Mouse (Mus musculus) lung, postnatal 25 days (tissue): Measurements from ENCODE around the gene Chst4.
"Not testable (repeated sequence)": the region's sequence is repeated elsewhere in the genome, so short reads cannot be mapped to it uniquely, and the experiment has no call there.

Source experiments
- DNase-seq: peaks from one replicate; pipeline ENCODE4 v3.0.0; 2022; ENCODE audit warnings: low spot score

Gene Chst4

DNA sequence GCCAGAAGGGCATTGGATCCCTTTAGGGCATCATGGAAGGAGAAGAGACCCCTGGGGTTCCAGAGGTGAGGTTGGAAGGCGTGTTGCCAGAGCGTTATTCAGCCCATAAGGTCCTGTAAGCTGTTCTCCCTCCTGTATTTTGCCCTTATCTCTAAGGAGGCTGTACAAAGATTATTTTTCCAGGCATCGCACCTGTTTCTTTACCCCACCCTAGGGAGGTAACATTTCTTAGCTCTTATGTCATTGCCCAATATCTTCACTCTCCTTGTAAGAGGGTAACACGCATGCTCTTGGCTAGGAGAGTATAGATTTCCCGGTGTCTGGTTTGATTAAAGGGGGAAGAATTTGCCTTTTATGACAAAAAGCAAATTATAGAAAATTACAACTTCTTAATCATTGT is at the start of gene Chst4:
Gene Chst4 (minus strand): TSS at position 82 of the 400 bp plus-strand sequence.
- no peak for DNase-seq

DNA sequence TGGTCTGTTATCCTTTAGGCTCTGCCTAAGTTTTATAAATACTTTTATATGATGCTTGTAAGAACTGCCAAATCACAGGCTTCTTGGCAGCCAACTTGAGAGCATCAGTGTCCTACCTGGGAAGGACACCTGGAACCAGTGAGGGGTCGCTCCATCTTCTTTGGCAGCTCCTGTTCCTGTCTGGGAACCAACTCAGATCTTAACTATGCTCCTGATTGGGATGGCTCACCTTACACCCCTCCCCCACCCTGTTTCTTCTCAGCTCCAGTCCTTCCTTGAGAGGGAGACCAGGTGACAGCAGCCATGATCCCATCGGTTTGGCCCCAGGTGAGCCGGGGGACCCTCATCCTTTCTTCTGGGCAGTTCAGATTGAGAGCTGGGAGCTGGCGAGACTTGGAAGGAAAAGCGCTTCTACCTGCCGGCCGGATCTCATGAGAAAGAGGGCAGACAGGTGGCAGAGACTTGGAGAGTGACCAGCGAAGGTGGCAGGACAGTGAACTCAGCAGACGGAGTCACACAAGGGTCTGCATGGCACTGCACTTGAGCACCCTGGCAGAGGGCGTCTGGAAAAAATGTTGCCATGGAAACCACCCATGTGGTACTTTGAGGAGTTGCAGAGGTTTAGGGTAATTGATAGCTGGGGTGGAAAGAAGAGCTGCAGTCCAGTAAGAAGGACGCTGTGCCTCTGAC is 43.0 kb upstream of the Chst4 start:
- no peak for DNase-seq

DNA sequence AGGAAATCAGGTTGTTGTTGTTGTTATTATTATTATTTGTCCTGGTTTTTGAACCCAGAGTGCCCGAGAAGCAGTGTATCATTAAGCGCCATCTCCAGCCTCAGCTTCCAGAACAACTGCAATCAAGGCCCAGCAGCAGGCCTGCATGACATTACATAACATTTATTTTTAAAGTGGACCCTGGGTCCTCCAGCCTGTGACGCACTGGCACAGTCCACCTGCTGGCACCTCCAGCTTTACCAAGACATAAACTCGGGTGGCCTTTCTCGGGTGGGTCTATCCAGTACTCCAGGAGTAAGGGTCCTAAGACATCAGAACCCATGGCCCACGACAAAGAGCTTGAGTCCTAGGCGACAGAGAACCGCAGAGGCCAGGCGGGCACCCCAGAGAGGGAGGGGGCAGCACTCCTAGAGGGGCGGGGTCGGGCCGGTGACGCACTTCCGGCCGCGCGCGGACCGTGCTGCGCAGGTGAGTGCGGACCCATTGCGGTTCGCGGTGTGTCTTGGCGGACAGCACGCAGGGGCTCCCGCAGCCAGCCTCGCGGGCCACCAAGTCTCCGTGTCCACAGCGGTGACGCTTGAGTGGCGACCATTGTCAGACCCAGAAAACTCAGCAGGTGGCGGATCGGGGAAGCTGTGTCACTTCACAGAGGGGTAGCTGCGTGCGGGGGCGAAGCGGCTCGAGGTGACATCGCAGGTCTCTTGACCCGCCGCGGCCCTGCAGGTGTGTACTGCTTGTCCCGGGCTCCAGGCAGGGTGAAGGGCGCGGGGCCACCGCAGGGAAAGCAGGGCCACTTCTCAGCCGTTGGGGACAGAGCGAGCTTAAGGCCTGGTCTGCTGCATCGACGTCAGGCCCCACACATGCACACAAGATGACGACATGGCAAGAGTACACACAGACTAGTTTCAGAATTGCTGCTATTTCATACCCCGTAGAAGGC is 40.0 kb upstream of the Chst4 start, which contains the start of gene Zfp612:
Gene Zfp612 (plus strand): TSS at position 465 of the 940 bp plus-strand sequence.
- DNase-seq, result peak; percentile 57

DNA sequence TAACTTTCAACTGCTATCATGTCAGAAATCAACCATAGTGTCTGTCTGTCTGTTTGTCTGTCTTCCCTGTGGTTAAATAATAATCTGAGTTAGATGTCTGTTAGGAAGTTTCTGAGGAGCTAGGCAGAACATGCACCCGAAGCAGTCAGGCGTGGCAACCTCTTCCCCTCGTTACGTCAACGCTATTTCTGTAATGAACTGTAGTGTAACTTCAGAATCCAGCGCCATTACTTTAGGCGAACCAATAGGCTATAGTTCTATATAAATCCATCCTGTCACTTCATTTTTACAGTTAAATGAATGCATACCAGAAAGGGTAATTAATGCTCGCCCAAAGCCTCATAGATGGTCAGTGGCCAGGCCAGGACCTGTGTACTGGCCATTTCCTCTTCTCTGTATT is 35.0 kb upstream of the Chst4 start:
- DNase-seq, result no peak

DNA sequence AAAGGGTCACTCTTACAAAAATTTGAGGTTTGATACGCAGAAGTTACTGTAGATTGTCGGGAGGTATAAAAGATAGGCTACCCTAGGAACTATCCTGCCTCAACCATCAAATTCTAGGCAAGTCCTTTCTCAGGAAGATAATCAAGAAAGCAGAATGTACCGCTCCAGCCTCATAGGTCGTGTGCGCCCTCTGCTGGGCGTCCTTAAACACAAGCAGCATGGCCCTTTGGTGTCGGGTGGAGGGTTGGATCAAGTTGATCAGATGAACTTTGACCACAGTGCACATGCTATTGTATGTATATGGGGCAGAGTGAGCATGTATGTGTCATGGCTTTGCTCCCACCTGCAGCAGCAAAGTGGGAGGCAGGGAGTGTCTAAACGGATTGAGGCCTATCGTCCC is 32.1 kb upstream of the Chst4 start:
- DNase-seq, result peak; percentile 34

DNA sequence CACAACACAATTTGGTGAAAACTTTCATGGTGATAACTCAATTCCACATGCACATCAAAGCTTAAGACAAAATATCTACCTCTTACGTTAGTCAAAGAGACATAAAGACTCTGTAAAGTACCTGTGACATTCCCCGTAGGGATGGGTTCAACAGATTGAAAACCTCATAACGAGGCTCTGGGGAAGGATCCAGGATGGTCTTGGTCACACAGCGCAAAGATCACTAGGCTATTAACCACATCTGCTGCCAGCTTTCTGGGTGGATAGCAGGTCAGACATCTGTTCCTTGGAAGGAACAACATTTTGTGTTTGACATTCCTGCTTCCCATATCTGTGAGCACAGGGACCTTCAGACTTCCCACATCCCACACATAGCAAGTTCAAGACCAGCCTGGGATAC is 30.2 kb upstream of the Chst4 start:
- DNase-seq, result no peak

DNA sequence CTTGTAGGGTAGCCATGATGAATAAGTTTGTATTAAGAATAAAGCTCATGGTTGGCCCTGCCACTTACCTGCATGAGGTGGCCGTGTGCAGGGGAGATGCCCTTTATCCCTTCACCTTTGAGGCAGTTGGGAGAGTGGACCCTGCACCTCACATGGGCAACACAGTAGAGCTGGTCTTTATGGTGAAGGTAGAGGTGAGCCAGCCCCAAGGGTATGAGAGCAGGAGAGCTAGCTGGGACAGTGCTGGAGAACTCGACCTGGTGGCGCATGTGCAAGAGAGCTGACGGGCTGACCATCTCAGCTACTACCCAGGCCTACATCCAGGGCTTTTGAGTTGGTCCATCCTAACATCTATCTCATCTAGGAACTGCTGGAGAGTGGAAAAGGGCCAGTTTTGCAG is 26.1 kb upstream of the Chst4 start:
- no peak for DNase-seq

DNA sequence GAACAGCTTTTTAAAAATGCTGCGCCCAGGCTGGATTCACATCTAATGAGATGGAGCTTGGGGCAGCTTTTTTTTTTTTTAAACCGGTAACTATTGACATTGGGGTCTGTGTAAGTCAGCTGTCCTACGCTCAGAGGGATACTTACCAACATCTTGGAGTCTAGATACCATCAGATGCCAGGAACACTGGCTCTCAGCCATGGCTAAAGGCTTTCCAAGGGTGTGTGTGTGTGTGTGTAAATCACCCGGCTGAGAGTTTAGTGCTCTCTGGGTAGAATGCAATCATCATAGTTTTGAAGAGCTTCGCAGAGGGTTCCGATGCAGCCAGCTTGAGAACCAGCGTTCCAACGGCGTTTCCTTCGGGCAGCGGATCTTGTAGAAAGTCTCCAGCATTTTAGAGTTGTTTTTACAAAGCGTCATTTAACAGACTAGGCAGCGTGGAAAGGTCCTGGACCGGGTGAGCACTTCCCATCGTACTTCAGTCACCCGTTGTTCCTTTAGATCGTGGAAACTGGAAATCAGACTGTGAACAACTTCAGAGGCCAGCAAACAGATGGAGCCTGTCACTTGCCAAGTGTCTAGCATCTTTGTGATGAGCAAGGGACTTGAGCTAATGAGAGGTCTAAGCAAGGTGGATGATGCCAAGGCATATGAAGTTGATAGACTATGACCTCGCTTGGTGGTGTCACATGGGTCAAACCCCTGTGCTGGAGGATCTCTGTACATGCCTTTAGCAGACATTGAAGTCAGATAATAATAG is 25.2 kb upstream of the Chst4 start:
- DNase-seq, result no peak

DNA sequence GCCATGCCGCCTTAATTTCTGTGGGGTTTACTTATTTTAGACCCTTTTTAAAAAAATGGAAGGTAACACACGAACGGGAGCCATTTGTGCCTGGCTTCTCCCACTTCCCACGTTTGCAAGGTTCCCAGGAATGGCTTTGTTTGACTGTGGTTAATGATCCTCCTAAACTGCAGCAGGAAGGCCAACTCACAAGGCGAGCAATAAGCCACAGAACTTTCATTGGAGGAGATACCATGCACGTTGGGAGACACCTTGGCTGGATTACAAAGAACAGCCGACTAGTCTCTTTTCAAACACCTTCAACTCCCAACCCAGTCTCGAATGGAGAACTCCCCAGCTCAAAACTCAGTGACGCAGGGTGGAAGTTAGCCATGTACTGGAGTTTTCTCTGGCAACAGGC is 24.6 kb upstream of the Chst4 start:
- no peak for DNase-seq

DNA sequence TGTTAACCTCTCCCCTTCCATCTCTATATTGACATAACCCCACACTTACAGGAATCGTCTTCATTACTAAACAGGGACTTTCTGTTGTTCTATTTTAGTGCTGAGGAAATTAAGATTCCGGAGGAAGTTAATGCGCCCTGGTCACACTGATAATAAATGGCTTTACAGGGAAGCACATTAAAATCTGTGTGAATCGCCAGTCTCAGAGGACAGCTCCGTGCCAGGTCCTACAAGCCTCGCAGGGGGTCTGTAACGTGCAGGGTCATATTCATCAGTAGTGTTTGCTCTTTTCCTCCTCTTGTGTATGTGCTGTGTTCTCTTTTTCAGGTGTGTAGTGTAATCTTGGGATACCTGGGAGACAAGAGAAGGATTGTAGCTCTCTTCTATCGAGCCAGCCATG is 18.7 kb upstream of the Chst4 start:
- no peak for DNase-seq

DNA sequence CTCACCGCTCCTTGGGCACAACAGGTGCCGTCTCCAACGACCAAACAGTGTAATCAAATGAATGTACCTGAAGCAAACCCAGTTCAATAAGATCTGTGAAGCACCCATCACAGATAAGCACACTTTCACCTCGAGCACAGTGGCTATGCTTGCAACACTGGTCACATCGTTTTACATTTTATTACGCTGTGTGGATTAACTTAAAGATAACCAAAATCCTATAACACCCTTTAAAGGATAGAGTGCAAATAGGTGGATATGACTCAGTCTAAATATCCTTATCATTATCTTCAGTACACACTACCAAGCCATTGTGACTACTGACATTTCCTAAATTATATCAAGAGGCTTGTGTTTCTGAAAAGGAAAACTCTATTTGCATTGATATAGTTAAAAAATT is 11.7 kb upstream of the Chst4 start:
- DNase-seq, result no peak

DNA sequence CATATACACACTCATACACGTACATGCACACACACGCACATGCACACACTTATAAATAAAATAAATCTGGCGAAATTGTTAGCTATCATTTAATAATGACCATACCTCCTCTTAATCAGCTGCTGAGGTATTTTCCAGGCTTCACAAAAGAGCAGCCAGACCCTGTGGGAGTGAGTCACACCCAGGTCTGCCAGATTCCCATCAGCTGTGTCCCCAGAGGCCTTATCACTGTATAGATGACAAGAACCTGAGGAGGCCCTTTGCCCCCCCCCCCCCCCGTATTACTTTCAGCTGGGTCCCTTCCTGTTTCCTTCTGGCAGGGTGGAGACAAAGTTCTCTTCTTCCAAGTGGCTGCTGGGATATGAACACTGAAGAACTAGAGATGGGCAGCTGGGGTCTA is 969 bp upstream of the Chst4 start:
- DNase-seq, result no peak

DNA sequence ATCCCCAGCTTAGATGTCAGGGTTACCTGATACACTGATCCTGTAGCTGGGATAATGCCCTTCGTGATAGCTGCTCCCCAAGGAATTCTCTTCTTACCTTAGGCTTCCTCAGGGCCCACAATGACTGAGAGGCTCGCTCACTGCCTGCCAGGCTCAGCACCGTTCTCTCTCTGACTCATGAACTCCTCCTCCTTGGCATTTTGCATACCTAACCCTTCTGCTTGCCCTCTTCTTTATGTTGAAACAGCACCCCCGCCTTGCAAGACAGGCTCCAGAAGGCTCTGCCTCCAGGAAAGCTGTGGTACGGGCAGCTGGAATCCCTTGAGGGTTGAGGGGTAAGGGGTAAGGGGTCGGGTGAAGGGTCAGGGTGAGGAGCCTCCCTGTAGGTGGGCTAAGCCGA is 324 bp downstream of the Chst4 start:
- no peak for DNase-seq

DNA sequence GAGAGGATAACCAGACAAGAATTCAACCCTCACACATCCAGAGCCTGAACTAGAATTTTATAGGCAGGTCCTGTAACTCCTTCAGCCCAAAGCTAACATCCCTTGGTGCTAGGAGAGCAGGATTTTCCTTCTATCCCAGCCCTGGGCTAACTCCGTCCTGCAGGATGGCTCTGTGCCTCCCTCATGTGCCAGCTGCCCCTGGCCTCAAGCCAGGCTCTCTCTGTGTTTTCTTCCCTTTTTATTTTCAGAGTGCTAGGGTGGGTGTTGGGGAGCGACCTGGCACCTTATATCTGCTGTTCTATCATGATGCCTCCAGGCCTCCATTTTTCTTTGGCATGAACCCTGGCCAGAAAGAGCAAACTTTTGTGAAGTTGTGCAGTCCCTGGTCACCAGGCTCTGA is 3.4 kb downstream of the Chst4 start:
- no peak for DNase-seq

DNA sequence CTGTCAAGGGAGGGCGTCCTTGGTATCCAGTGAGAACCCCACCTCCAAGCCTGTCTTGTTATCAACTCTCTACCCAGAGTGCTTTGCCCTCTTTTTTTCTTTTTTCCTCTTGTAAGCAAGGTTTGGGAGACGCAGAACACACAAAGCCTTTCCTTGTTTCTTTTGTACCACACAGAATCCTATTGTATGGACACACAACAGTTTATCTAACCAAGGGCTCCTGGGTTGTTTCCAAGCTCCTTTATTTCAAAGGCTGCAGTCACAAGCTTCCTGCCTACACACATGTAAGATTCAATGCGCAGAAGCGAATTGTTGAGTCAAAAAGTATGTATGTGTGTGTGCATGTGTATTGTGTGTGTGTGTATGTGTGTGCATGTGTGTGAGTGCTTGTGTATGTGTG is 5.2 kb downstream of the Chst4 start:
- DNase-seq, result no peak

DNA sequence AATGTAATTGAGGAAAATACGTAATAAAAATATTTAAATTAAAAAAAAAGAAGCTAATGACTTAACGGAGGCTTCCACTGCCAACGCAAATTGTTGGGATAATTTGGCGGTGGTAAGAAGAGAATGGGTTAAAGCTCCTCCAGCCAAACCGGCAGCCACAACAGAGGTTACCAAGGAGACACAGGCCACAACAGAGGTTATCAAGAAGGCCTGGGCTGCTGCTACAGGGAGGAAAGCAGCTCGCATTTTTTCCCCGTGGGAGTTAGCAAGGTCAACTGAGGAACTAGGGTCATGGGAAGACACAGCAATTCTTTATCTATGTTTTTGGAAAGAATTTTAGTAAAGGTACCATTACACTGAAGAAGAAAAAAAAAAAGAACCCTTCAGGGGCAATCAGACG is 5.8 kb downstream of the Chst4 start:
- DNase-seq, result not testable (repeated sequence)

DNA sequence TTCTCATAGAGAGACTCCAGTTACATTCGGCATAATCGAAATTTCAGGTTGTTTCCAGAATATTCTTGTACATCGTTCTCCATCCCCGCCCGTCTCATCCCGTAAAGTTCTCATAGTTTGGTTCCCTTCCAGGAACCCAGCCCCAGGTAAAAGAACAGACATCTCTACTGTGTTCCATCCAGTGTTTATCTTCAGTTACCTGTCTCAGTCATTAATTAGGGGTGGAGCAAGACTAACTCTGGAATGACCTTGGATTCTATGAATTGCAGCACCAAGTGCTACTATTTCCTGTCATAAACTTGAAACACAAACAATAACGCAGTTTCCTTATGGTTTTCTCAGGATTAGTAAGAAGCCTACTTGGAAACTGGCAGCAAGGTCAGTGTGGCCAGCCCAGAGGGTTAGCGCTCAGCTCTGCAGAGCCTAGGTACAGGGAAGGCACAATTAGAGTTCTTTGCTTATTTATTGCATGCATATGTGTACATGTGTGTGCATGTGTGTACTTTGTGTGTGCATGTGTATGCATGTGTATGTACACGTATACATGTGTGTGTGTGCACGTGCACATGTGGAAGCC is 16.7 kb downstream of the Chst4 start:
- DNase-seq, result no peak

DNA sequence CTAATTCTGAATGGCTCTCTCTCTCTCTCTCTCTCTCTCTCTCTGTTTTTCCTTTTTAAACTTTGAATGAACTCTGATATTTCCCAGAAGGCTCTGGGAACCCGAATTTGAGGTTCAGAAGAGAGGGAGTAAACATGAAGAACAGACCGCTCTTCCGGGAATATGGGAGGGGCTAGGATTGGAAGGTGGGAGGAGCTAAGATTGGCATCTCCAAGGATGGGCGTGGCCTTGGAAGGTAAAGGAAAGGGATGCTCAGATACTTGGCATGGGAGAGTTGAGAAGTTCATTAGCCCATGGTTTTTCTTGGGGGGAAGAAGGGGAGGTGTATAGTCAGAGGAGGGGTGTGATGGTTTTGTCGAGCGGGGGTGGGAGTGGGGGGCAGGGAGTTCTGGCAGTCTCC is 17.5 kb downstream of the Chst4 start:
- no peak for DNase-seq

DNA sequence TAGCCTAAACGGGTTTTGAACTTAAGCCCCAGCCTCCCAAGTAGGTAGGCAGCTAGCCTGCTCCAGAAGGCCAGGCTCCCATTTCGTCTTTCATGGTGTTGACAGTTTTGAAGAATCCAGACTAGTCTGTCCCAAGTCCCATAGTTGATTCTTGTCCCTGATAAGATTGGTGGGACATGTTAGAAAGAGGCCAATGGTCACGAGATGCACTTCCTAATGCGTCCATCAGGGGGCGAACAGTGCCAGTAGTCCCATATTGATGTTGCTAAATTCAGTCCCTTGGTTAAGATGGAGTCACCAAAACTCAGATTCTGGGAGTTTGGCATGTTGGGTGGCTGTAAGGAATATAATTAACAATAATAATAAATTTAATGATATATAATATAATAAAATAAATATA is 28.7 kb downstream of the Chst4 start:
- peak; percentile 54 for DNase-seq

DNA sequence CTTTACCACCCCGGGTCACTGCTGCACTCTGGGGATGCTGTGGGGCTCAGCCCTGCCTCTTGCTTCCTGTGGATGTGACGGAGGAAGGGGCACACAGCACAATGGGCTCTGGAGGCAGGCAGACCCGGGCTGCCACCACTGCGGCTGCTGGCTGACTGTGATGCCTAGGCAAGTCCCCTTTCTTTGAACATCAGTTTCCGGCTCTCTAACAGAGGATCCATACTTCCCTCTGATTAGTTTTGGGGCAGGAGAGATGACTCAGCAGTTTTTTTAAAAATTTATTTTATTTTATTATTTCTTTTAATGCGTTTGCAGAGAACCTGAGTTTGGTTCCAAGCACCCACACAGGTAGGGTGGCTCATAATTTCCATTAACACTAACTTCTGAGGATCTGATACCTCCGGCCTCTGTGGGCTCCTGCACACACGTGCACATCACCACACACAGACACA is 30.5 kb downstream of the Chst4 start:
- DNase-seq, result no peak

DNA sequence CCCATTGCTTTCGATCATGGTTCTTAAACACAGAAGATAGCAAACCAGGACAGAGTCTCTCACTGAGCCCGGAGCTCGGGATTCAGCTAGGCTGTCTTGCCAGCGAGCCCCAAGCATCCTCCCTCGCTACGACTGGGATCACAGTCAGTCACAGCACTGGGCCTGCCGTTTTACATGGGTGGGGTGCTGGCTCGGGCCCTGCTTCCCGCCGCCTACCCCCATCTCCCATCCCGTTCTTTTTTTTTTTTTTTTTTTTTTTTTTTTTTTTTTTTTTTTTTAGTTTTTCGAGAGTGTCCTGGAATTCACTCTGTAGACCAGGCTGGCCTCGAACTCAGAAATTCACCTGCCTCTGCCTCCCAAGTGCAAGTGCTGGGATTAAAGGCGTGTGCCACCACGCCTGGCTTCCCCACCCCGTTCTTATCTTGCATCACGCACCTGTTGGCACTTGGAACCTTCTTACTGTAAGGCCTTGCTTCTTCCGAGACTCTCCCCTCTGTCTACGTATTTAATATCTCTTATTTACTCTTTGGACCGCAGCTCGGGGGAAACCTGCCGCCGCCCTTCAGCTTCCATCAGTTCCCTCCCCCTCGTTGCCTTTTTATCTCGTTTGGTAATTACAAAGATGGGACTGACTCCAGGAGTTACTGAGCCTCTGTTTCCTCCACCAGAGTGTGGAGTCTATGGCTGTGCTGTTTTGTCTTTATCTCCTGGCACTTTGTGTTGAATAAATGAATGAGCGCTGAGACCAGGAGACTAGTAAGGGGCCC is 31.1 kb downstream of the Chst4 start:
- no peak for DNase-seq
